Mouse (Mus musculus): ENCODE measurements around the gene Cdh26.

Gene Cdh26

DNA sequence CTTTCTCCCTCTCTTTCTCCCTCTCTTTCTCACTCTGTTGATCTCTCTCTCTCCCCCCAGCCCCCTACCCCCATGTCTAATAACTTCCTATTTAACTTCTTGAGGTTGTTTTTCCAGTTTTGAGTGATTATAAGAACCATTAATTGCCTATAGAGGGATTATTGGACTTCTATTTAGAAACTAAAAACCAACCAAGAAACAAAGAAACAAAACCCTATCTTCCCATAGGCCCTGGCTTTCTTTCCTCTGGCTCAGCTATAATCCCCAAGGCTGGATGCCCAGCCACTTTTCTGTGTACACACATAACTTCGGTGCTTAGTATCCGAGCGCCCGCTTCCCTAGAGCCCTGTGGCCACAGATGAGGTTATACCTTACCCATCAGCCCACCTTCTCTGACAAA, at the start of gene Cdh26:
Gene Cdh26 (plus strand): TSS at position 301 of the 400 bp plus-strand sequence.
- no peak for DNase-seq (ENCODE audit: low read depth)

DNA sequence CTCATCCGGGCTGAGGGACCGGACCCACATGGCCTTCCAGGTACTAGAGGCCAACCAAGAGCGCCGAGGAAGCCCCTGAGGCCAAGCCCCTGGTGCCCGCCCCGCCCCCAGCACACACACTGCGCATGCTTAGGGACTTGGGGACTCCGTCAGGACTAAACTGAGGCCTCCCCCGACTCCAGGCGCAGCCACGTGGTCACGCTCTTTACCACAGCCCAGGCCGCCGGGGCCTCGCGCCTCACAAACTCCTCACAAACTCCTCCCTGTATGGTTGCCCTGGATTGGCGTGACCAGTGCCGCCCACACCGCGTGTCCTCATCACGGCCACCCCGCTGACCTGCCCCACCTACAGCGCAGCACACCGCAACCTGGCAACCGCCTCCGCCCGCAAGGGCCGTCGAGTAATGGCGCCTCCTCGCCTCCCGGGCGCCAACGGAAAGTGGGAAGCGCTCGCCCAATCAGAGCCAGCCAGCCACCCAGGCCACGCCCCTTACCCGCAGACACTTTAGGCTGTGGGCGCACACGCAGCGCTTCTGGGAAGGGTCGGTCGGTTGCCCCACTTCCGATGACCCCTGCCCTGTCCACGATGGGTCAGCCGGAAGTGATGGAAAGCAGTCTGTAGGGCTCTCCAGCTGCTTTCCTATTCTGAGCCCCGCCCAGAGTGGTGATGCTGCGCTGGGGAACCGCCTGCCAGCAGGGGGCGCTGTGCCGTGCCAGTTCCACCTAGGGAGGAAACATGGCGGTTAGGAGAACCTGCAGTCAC, 23.1 kb upstream of the Cdh26 start, which contains the start of gene Sycp2:
Gene Sycp2 (minus strand): TSS at position 633 of the 763 bp plus-strand sequence.
- no peak for DNase-seq (ENCODE audit: low read depth)

DNA sequence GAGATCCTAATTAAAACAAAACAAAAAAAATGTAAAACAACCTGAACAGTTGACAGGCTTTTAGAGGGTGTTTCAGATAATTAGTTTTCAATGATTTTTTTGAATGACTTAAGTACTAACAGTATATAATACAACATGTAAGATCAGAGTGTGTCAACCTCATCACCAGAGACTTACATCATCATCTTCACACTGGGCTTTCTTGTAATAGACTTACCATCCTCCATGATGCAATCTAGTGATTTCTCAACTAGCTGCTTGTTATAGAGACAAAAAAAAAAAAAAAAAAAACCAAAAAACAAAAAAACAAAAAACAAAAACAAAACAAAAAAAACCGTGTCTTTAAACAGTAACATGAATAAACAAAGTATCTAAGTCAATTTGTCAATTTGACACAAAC, 21.3 kb upstream of the Cdh26 start:
- DNase-seq (ENCODE audit: low read depth) = no peak

DNA sequence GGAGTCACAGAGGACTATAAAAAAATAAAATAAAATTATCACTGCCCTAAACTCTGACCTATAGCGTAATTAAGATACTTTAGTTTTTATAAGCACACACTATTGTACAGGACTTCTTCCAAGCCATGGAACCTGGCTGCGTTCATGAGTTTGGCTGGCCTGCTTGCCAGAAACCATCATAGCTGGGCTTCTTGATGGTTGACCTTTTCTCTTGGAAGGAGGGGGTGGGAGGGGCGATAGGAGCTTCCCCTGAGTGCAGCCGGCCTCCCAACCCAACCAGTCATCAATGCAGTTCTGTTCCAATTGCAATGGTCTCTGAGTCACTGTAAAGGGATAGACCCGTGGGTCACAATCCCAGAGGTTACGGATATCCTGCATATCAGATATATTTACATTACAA, 20.0 kb upstream of the Cdh26 start:
- no peak for DNase-seq (ENCODE audit: low read depth)

DNA sequence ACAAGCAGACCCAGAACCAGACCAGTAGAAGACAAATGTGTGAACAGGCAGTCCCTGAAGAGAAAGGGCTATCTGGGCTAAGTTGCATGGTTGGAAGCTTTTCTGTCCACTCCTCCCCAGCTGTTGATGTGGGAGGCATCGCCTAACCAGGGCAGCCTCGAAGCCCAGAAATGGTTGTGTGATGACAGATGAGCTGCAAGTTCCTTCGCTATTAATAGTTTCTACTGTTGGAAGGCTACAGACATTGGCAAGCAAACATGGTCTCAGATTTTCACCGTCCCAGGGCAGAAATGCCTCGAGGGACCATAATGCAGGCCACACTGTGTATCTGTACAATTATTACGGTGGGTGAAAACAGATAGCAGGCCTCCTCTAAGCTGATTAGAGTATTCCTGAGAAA, 17.7 kb upstream of the Cdh26 start:
- no peak for DNase-seq (ENCODE audit: low read depth)

DNA sequence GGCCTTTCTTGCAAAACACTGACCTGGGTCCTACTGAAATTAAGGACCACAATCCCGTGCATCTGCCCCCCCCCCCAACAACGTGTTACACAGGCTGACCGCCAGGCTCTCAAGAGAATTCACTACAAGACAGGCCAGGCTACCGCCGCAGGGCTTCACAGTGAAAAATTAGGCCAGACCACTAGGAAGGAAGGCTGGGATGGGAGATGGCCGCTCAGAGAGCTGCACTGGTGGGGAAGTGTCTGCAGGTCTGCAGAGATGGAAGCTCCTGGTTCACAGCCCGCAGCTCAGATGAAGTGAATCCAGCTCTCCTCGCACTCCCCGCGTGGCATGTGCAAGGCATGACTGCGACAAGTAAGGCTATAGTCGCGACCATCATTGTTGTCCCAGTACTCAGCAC, 17.2 kb upstream of the Cdh26 start:
- DNase-seq (ENCODE audit: low read depth) = no peak

DNA sequence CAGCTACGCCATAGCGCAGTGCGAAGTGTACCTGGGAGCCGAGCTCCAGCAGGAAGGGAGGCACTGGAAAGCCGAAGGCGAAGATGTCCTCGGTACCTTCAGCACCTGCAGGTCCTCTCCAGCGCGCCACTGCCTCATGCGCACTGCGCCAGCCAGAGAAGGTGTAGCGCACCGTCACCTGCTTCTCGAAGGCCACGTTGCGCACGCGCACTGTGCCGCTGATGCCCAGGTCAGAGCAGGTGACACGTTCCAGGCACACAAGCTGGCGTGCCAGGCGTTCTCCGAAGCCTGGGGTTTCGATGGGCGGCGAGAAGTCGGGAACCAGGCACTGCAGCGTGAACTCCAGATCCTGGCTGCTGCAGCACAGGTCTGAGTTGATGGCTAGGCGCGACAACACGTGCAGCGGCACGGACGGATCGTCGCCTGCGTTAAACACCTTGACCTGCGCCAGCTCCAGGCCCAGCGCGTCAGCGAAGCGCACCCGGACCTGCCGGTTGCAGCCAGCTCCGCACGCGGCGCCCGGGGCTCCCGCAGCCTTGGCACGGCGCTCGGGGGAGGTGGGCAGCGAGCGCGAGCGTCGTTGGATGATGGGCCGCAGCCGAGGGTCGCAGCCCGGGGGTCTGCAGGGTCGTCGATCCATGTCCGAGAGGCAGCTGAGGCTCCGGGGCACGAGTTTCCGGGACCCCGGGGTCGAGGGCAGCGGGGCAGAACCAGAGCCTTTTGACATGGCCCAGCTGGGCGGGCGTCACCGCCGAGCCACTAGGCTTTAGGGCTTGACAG, 16.7 kb upstream of the Cdh26 start:
- no peak for DNase-seq (ENCODE audit: low read depth)

DNA sequence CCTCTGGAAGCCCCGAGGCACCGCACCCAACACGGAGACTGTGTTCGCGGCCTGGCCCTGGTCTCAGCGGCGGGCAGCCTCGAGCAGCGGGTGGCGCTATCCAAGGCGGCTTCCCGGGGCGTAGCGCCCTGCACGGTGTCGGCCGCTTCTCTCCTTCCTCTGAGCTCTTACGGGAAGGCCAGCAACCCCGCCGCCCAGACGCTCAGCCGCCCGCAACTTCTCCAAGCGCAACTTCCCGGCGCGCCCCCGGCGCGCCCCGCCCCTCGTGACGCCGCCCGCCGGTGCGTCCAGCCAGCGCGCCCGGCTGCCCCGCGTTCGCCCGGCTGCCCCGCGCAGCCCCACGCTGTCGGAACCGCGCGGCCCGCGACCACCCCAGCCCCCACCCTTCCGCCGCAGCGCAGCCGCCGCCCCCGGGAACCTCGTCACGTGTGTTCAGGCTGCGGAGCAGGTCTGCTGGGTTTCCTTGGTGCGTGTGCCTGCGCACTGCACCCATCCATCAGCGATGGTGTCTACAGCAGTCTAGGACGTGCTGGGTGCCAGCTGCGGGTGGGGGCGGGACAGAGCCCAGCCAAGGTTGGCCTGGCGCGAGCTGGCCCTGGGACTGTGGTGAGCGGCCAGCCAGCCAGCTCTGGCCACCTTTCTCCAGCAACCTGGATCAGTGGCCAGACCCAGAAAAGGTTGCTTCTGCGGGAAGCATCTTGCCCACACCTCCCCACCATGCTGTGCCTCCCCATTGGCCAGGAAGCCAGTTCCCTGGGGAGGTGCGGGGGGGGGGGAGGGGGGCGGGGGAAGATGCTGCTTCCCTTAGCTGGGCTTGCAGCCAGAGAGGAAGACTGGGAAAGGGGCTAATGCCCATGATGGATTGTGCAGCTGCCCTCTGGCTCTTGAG, 15.8 kb upstream of the Cdh26 start, which contains the start of the genes Ppp1r3d and Fam217b:
Gene Ppp1r3d (minus strand): TSS at position 212 of the 889 bp plus-strand sequence.
Gene Fam217b (plus strand): TSS at position 264 of the 889 bp plus-strand sequence.
- no peak for DNase-seq (ENCODE audit: low read depth)

DNA sequence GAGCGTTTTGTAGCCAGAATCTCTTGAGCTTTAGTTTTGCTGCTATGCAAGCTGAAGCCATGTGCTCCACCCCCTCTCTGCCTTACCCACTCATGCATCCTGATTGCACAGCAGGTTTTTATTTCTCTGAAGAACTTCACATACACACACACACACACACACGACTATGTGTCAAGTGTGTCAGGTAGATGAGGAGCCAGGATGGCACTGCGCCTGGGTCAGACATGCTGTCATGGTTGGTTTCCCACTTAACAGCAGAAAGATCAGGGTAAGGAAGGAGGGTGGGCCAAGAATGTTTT, 15.2 kb upstream of the Cdh26 start:
- no peak for DNase-seq (ENCODE audit: low read depth)

DNA sequence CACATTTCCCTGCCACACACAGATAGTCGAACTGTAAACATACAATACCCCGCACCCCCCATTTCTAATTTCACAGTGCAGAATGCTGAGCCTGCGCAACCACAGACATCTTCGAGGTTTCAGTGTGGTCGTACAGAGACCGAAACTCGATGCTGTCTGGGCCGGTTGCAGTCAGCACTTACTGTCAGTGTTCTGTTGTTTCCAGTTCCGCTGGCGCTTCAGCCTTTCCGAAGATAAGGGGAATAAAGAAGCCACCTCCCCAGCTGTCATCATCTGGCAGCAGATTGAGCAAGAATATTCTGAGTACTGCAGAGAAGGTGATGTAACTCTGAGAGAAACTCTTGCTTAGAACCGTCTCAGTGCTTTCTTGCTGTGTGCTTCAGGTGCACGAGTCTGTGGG, 13.9 kb upstream of the Cdh26 start:
- no peak for DNase-seq (ENCODE audit: low read depth)

DNA sequence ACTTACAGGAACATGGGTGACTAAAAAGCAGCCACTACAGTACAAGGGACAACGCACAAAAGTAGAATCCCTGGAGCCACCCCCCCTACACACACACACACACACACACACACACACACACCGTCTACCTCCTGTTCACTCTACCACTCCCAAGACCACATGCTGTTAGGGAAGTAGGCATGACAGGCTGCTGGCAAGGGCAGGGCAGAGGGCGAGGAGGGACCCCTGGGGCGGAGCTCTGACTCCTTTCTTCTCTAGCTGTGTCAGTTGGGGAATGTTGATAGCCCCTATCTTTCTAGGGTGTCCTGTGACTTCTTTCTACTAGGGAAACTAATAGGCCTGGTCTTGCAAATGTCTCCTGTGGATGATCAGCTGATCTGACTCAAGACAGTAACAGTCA, 13.4 kb upstream of the Cdh26 start:
- no peak for DNase-seq (ENCODE audit: low read depth)

DNA sequence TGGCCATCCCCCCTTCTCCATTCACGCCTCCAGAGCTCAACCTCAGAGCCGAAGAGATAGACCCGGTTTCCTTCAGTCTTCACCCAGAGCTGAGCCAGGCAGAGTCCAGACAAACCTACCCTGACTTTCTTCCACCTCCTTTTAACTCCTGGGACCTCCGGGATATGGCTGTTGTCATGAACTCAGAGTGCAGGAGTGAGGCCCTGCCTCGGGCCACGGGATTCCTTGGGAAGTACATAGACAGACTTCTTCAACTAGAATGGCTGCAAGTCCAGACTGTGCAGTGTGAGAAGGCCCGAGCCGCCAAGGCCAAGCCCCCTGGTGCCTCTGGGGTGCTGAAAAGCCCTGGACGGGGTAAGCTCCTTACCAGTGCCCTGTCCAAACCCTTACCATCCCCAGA, 9.8 kb upstream of the Cdh26 start:
- DNase-seq (ENCODE audit: low read depth) = no peak

DNA sequence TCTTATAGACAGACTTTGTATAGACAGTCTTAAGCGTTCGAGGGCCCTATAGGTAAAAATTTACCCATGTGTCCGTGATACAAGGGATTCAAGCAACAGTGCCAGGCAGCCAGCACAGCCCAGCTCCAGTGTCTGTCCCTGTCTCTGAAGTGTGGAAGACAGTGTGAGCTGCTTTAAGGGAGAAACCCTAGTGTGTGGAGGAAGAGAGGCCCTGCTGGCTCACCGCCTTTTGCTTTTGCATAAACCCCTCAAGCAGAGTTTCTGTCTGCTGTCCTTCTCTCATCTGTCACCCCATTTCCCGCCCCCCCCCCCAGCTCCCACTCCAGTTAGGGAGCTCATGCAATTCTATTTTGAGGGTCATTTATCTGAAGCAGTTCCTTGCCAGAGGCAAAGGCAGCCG, 8.7 kb upstream of the Cdh26 start:
- DNase-seq (ENCODE audit: low read depth) = no peak

DNA sequence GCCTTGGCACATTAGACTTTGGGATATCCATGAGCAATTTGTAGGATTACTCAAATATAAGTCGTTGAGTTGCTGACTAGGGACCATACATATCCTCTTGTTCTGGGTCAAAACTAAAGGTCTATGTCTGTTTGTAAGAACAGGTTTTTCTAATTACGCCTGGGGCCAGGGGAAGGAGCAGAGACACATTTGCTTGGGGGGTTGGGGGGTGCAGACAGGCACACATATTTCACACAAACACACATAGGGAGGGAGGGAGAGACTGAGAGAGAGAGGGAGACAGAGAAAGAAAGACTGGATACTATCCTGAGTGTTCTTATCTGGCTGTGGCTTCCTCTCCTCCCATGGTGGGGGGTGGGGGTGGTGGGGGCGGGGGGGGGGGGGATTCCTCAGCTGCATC, 8.1 kb upstream of the Cdh26 start:
- DNase-seq (ENCODE audit: low read depth) = no peak

DNA sequence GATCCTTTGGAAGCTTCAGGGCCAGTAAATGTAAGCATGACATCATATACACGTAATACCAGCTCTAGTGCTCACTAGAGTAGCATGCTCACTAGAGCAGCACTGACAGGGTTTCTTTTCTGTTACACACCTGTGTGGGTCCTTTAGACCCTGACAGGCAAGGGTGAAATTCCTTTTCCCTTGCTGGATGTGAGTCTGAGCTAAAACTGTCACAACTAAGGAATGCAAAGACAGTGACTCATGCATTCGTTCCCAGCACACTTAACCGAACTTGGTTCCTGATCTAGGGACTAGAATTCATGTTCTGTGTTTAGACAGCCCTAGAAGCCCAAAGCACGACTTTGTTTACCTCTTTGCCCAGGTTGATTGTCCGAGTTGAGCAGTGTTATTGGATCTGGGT, 7.1 kb upstream of the Cdh26 start:
- no peak for DNase-seq (ENCODE audit: low read depth)

DNA sequence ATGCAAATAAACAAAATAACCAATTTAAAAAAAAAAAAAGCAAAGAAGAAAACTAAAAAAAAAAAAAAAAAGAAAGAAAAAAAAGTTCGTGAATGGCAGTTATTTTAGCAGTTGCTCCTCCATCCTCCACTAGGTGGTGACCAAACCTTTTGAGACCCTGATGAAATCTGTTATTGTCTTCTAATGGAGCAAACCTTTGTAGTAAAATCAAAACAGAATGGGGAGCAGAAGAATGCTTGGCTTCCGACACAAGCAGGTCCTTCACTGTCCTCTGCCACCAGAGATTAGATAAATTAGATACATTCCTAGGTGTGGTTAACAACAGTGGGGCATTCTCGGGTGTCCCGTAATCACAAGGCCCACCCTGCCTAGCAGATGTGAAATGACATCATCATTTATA, 4.1 kb upstream of the Cdh26 start:
- DNase-seq (ENCODE audit: low read depth) = no peak

DNA sequence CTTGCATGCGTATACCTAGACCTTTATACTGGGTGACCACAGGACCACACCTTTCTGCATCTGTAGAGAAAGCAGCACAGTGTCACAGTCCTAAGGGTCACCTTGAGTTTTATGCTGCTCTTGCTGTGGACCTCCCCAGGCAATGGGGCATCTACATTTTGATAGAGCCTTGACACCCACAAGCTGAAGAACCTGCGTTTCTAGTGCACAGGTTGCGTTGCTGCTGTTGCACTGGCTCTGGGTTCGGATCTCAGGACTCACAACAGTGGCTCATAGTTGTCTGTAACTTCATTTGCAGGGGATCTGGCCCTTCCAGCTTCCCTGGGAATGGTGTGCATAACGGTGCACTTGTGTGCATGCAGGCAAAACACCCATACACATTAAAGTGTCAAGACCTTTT, 3.1 kb upstream of the Cdh26 start:
- no peak for DNase-seq (ENCODE audit: low read depth)

DNA sequence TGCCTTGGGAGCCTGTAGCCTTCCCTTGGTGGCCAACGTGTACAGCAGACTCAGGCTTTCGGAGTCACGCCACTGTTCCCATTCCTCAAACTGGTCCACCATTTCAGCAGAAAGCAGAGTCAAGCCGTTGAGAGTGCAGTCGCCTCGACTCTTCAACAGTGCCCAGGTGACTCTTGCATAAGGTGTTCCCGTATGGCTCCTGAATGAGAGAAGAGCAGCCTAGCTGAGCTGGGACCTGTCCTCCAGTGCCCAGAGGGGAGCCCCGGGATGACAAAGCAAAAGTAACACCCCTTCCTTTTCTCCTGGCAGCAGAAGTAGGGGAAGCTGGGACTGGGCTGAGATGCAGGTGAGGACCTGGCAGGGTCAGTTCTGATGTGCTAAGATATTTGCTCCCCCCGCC, 2.1 kb upstream of the Cdh26 start:
- no peak for DNase-seq (ENCODE audit: low read depth)

DNA sequence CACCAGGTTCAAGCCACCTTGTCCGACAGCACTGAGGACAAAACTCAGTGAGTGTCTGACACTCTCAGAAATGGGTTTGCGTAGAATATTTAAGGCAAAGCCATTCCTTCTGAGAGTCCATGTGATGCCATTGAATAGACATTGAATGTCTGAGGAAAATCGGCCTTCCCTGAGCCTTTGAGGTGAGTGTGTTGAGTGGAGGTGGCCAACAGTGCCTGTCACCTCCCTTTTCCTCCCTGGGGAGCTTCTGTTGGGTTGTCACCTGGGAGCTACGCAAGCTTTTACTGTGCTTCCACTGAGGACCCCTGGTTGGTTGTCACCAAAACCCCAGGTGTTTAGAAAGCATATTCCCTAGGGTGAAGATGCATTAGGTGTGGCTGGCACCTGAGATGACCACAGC, 1.7 kb upstream of the Cdh26 start:
- no peak for DNase-seq (ENCODE audit: low read depth)

DNA sequence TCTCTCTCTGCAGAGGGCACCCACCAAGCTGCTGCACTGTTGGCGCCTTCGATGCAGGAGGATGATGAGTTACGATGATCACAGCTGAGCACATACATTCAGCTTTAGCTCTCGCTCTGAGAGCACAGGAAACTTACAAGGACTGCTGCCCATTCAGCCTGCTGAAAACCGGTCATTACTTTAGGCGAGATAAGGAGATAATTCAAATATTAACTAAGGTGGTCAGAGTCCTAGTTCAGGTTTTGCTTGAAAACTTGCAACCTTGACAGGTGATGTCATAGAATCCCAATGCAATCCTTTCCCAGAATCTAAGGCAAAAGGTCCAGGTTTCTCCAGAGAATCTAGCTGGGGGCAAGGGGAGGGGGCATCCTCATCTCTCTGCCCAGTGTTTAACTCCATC, 905 bp upstream of the Cdh26 start:
- no peak for DNase-seq (ENCODE audit: low read depth)

DNA sequence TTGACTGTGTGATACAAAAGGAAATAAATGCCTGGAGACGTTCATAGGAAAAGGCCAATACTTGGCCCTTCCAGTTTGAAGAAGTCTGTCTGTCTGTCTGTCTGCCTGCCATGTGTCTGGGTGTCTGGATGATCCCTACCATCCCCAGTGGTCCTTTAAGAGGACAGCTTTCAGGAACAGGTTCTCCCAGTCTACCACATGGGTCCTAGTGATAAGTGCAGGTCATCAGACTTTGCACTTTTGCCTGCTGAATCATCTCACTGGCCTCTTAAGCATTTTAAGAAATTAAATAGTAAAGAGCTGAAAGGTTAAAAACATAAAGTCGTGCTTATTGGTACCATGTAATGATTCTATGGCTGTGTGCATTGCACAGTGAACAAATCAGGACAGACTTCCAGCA, 3.2 kb downstream of the Cdh26 start:
- DNase-seq (ENCODE audit: low read depth) = no peak

DNA sequence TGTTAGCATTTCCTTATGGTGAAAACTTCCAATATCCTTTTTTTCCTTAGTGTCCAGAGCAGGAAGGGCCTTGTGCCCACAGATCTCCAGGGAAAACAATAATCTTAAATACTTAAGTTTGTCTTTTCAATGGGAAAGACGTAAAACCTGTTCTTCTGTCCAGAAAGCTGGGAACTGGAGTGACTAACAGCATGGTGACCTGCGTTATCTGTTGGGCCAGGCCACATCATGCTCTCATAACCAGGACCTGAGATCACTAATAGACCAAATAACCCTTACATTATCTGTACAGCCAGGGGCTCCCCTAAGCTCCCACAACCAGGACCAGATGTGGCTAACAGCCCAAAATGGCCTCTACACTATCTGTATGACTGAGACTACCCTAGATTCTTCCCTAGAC, 3.6 kb downstream of the Cdh26 start:
- DNase-seq (ENCODE audit: low read depth) = no peak

DNA sequence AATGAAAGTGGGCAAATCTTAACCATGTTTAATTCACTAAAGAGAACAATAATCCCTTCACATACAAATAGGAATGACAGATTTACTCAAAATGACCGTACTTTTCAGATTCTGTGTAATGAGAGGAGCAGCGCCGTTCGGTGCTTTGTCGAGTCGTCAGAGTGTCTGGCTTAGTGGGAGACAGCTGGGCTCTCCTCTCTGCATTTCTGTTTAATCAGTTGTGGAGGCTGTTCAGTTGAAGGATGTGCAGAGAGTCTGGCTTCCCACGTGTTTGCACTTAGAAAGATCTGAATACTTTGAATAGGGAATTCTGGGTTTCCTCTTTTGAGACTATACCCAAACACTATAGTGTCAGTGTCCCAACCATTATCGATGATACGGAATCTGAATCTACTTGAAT, 7.0 kb downstream of the Cdh26 start:
- DNase-seq (ENCODE audit: low read depth) = no peak
